Mouse (Mus musculus) cerebellum, adult 9-11 months (tissue): Measurements from ENCODE around the gene Slc35a2.

Experiments
- DNase-seq: peaks from one replicate; pipeline ENCODE4 v3.0.0; 2022

The Slc35a2 gene

DNA sequence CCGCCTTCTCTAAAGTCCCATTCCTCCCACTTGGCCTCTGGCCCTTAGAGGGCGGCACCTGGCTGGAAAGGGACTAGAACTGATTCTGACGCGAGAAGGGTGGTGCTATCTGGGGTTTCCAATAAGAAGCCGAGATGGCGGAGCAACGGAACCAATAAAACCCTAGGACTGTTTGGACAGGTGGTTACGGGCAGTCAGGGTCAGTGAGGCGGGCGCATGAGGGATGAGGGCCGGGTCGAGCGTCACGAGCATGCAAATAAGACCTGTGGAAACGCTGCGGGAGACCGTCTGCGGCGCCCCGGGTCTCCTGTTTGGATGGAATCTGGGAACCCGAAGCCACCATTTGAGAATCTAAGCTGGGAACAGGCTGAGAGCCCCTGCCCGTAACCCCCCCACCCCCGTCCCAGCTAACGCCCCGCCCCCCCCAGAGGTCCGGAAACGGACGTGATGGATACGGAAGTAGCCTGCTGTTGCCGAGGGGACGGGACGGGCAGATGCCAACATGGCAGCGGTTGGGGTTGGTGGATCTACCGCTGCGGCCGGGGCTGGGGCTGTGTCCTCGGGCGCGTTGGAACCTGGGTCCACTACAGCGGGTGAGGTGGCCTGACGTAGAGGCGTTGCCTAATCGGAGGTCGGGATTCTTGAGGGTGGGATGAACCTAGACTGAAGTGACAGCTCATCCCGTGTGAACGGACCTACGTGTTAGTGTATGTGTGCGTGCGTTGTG is at the start of gene Slc35a2:
TSS of gene Slc35a2 (plus strand) at position 188 of the 727 bp plus-strand sequence.
- DNase-seq: peak; percentile 91

DNA sequence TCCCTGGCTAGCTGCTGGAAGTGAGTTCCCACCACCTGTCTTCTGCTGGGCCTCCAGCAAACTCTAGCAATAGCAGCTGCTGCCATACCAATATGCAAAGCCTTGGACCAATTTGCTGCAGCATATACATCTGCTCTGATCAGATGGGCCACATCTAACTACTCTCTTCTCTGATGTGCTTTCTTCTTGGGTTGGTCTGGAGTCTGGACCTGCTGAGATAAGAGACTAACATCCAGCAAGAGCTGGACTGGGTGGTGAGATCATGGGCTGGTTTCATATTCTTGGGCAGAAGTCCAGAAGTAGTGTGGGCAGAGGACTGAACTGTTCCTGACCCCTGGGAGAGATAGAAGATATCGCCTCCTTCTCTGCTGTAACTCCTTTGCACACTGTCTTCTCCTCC is 46.7 kb upstream of the Slc35a2 start:
- DNase-seq: no peak

GRCm38 (mm10) chrX:7840842-7841162 is 43.0 kb upstream of the Slc35a2 start:
- DNase-seq: no peak

GRCm38 (mm10) chrX:7841163-7842162 is 42.4 kb upstream of the Slc35a2 start, which contains the start of gene Otud5:
TSS of gene Otud5 (plus strand) at chrX:7841364.
- peak; percentile 97 for DNase-seq

DNA sequence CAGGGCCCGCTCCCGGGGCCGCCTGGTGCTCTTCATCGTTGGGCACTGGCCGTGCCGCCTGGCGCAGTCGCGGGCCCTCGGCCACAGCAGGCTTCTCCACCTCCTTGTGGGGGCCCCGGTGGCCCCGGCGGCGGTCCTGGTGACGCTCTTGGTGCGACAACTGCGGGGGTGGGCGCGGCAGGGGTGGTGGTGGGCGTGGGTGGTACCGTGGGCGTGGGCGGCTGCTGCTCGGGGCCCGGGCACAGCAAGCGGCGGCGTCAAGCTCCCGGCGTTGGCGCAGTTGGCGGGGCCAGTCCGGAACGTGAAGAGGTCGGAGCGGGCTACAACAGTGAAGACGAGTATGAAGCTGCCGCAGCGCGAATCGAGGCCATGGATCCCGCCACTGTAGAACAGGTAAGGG is 41.5 kb upstream of the Slc35a2 start:
- no peak for DNase-seq

DNA sequence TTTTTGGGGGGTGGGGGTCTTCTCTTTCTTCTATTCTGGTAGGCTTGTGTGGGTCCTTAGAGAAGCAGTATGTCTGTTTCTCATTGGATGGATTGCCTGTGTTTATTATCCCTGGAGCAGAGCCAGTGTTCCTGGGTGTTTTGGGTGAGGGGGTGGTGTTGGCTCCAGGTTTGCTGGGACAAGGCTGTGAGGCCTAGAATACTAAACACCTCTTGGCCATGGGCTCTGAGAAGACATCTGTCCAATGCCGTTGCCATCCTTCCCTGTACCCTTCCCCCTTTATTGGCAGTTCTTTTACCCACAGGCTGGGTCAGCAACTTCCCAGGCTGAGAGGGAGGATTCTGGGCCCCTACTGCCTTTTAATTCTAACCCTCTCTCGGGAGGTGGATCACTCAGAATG is 36.0 kb upstream of the Slc35a2 start:
- no peak for DNase-seq

DNA sequence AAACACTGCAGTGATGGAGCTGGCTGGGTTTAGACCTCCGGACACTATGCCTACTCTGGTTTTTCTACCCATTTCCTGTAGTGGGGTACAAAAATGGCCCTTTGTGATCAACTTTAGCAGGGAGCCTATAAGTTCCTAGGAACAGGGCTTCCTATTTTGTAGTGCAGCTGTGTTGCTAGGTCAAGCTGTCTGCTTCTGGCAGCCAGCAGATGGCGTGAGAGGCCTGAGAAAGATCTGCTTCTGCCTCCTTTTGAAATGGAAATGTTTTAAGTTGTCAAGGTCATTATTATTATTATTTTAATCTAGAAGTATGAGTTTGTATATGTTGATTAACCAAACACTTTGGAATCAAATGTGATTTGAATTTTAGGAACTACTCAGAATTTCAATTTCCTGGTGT is 29.2 kb upstream of the Slc35a2 start:
- no peak for DNase-seq

DNA sequence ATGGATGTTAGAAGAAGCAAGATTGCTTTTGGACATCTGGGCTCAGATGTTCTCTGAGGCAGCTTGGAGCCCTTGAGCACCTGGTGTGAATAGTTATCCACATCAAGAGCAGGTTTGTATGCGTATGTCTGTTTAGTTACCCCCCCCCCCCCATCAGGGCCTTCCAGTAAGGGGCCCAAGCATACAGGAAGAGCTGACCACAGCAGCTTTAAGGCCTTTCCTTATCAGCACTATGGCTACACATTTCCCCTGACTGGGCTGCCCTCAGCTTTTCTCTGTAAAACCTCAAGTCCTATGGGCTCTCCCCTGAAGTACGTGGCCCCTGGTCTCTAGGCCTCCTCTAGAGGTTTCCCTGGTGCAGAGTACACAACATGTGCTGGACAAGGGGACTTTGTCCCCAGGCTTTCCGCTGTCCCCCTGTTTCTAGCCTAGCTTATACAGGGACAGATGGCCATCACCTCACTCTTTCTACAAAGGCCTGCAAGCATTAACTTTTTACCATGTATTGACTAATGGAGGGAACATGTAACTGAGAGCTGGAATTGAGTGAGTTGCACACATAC is 24.6 kb upstream of the Slc35a2 start:
- no peak for DNase-seq

GRCm38 (mm10) chrX:7863181-7863580 is 20.6 kb upstream of the Slc35a2 start:
- no peak for DNase-seq

DNA sequence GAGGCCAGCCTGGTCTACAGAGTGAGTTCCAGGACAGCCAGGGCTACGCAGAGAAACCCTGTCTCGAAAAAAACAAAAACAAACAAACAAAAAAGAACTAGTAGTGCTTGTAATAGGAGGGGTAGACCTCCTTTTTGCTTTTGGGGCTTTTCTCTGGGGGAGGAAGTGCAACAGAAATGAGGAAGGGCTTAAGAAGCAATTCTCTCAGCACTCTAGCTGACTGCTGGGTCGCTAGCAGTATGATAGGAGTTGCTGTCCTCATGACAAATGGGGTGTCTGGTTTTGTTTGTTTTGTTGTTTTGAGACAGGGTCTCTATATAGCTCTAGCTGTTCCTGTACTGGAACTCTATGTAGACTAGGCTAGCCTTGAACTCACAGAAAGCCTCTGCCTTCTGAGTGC is 19.3 kb upstream of the Slc35a2 start:
- no peak for DNase-seq

GRCm38 (mm10) chrX:7865343-7865742 is 18.5 kb upstream of the Slc35a2 start:
- no peak for DNase-seq

- no peak for DNase-seq
These were observed 18.0 kb upstream of the Slc35a2 start for GRCm38 (mm10) chrX:7865786-7866185.

- no peak for DNase-seq
These were observed 16.7 kb upstream of the Slc35a2 start for GRCm38 (mm10) chrX:7867141-7867540.

DNA sequence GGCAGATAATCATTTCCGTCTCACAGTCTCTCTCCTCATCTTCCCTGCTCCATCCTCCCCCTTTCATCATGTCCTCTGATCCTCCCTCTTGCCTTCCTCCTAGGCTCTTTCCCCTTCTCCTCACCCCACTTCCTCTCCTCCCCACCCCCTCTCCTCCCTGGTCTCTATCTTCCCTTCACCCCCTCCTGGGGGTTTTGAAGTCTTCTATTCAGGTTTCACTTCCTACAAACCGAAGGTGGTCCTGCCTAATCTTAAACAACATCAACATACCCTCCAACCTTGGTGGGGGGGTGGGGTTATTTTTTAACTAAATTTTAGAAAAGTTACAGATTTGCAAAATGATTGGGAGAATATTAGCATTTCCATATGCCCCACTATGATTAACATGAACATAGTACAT is 15.3 kb upstream of the Slc35a2 start:
- no peak for DNase-seq

DNA sequence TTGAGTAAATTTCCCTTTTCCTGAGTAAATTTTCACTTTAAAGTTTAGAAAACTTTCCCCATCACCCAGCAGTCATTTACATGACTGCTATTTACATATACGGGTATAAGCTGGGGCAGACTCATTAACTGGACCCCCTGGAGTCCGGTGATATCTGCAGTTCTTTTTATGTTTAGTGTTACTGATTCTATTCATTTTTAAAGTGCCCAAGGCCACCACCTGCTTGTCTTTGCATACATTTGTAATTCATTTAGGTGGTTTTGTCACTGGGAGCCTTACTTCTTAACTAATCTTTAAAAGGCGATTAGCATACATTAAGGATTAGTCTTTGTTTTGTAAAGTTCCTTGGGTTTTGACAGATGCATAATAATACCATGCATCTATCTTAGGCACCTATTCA is 14.0 kb upstream of the Slc35a2 start:
- DNase-seq: no peak

DNA sequence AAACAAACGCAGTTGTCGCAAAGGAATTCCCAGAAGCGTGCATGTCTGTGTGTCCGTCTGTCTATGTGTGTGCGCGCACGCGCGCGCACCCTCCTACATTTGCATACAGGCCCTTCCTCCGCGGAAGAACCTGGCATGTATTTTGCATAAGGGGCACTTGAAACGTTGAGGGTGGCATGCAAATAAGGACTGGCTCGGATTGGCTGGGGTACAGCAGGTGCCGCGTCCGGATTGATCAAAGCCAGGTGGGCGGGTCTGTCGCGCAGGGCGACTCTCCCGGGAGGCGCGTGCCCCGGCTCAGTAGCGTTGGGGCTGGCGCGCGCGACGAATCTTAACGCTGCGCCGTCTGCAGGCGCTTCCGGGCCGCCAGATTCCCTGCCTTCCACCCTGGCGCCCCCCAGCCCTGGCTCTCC is 5.8 kb upstream of the Slc35a2 start, which contains the start of gene Pim2:
TSS of gene Pim2 (plus strand) at position 256 of the 413 bp plus-strand sequence.
- DNase-seq: peak; percentile 94

DNA sequence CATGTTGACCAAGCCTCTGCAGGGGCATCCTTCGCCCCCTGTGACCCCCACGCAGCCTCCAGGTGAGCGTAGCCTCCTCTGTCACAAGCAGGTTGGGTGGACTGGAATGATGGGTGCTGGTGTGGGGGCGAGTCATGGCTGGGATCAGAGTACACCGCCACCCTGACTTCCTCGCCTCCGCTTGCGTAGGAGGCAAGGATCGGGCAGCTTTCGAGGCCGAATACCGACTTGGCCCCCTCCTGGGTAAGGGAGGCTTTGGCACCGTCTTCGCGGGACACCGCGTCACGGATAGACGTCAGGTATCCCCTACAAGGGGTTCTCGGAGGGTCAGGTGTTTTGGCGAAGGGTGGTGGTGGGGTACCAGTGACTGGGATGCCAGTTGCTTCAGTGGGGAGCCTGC is 5.3 kb upstream of the Slc35a2 start:
- DNase-seq: peak; percentile 69

- DNase-seq: peak; percentile 87
These were observed 4.0 kb upstream of the Slc35a2 start for GRCm38 (mm10) chrX:7879819-7880218.

- DNase-seq: peak; percentile 39
These were observed 14.4 kb downstream of the Slc35a2 start for GRCm38 (mm10) chrX:7898211-7898610.

DNA sequence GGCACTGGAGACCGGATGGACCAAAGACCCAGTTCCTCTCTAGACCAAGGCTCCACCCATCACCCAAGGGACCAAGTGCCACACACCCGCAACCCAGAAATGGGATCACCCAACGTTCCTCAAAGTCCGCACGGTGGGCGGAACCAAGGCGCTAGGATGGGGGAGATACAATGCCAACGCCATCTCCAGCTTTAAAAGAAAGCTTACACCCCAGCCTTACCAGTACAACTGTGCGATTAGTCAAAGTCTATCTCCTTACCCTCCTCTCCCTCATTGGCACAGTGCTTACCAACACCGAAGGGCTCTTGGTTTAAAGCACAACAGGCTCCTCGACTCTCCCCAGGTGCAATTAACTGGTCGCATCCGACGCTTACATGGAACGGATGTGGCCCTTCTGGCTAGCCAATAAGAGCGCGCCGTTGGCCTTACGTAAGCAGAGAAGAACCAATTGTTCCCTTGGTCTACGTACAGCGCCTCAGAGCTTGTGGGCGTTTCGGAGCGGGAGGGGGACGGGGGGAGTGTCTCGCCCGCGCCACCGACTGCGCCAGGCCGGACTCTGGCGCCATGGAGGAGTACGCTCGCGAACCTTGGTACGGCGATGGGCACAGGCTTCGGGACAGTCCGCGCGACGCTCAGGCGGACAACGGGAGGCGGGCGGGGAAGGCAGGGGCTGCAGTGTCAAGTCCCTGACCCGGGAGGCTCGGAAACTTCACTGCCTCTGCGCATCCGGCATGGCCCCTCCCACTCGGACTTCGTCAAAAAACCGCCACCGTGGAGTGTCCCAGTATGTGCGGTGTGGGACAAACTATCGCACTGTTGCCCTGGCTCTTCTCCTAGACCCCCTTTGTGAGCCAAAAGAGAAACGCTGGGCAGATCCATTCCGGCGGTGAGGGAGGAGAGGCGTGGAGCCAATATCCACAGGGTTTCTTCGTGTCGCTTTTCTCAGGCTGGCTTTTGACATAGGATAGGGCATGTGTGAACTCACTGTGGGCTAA is 15.3 kb downstream of the Slc35a2 start, which contains the start of the genes Pqbp1 and Timm17b:
TSS of gene Pqbp1 (minus strand) at position 390 of the 995 bp plus-strand sequence.
TSS of gene Timm17b (plus strand) at position 478 of the 995 bp plus-strand sequence.
- DNase-seq: peak; percentile 95

DNA sequence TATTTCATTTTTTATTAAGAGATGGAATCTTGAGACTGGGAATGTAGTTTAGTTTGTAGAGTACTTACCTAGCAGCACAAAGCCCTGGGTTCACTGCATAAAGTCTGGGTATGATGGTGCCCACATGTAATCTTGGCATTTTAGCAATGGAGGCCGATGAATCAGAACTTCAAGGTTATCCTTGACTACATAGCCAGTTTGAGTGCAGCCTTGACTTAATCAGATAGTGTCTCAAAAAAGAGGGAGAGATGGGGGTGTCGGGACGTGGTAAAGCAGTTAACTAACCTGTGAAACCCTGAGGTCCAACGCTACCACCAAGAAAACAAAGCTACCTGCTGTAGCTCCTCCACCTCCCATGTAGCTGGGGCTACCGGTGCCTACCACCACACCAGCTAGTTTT is 20.6 kb downstream of the Slc35a2 start:
- no peak for DNase-seq

GRCm38 (mm10) chrX:7907735-7908134 is 23.9 kb downstream of the Slc35a2 start, which contains the start of gene Gm10491:
TSS of gene Gm10491 (minus strand) at chrX:7907835.
- no peak for DNase-seq
